Mouse (Mus musculus) CH12.LX (cell line): ENCODE measurements at regions not wholly inside any gene's neighbourhood (a gene's known extent, or its start where the extent isn't known, plus 50 kb on each side); places are given as distances from the start of the nearest gene placed in this dataset.

ENCODE experiments used
- DNase-seq: peaks from one replicate; pipeline ENCODE4 v3.0.0-alpha.2; 2013; ENCODE audit errors: extremely low read depth
- H3K27ac ChIP-seq: 2 replicates; pipeline ENCODE4 v1.5.1; 2012; ENCODE audit warnings: low read depth, mild to moderate bottlenecking, control low read depth, moderate library complexity; ENCODE audit not compliant: insufficient read depth
- H3K27me3 ChIP-seq: replicated peaks from 2 replicates; pipeline ENCODE3; 2012; ENCODE audit warnings: inconsistent platforms
- H3K36me3 ChIP-seq, 2 experiments: replicated peaks in 1 of 2; 2 replicates each; pipeline versions ENCODE3 to v1.6.1; 2012; ENCODE audit warnings: inconsistent platforms in 1 of 2, low read length in 1 of 2, mild to moderate bottlenecking in 1 of 2, mixed read lengths in 1 of 2, moderate library complexity in 1 of 2; ENCODE audit not compliant: control insufficient read depth in 1 of 2, insufficient read depth in 1 of 2
- H3K4me1 ChIP-seq, 2 experiments: 2 replicates each; pipeline ENCODE4 v1.6.1; 2012; ENCODE audit warnings: inconsistent platforms in 1 of 2, moderate library complexity in 1 of 2; ENCODE audit not compliant: insufficient read depth in 2 of 2, control insufficient read depth in 1 of 2
- H3K4me2 ChIP-seq: 2 replicates; pipeline ENCODE4 v1.6.1; 2012; ENCODE audit warnings: low read depth, mild to moderate bottlenecking, control low read depth; ENCODE audit not compliant: poor library complexity, insufficient read depth, severe bottlenecking
- H3K4me3 ChIP-seq, 3 experiments: fragments of 150-350 bp in 1 of 3; sonication (generic) in 1 of 3; replicated peaks in 1 of 3; 2 replicates each; pipeline versions ENCODE3 to v1.5.1; 2011 to 2012; ENCODE audit warnings: low read depth in 2 of 3, low read length in 2 of 3, mild to moderate bottlenecking in 2 of 3, moderate library complexity in 2 of 3, control low read depth in 1 of 3, improper control_type of control experiment in 1 of 3, inconsistent platforms in 1 of 3, mixed read lengths in 1 of 3; ENCODE audit not compliant: poor library complexity in 1 of 3
- H3K79me2 ChIP-seq: replicated peaks from 2 replicates; pipeline ENCODE4 v1.6.1; 2012; ENCODE audit warnings: mild to moderate bottlenecking, moderate library complexity; ENCODE audit not compliant: control insufficient read depth, poor library complexity, insufficient read depth, severe bottlenecking; ENCODE audit errors: extremely low read depth
- H3K9ac ChIP-seq: 2 replicates; pipeline ENCODE4 v1.6.1; 2012; ENCODE audit warnings: low read depth, mild to moderate bottlenecking, control low read depth, moderate library complexity; ENCODE audit not compliant: insufficient read depth
- H3K9me3 ChIP-seq: replicated peaks from 2 replicates; pipeline ENCODE3; 2012; ENCODE audit warnings: low read length, inconsistent platforms, mixed read lengths
- BHLHE40 ChIP-seq: IDR thresholded peaks from 2 replicates; pipeline ENCODE4 v1.6.1; 2011; ENCODE audit warnings: mild to moderate bottlenecking, low read depth, low read length, improper control_type of control experiment
- CHD1 ChIP-seq: IDR thresholded peaks from 2 replicates; pipeline ENCODE4 v1.6.1; 2012; ENCODE audit warnings: low read depth, low read length, improper control_type of control experiment, inconsistent platforms
- ELF1 ChIP-seq: IDR thresholded peaks from 2 replicates; pipeline ENCODE4 v1.6.1; 2014; ENCODE audit warnings: low read depth, mild to moderate bottlenecking, inconsistent platforms, low read length, improper control_type of control experiment
- EP300 ChIP-seq: IDR thresholded peaks from 2 replicates; pipeline ENCODE4 v1.6.1; 2011; ENCODE audit warnings: low read length, improper control_type of control experiment
- ETS1 ChIP-seq: conservative IDR thresholded peaks from 2 replicates; pipeline ENCODE4 v1.6.1; 2012; ENCODE audit warnings: low read depth, mild to moderate bottlenecking, inconsistent platforms, low read length, improper control_type of control experiment, moderate library complexity
- HCFC1 ChIP-seq: IDR thresholded peaks from 2 replicates; pipeline ENCODE4 v1.6.1; 2012; ENCODE audit warnings: low read depth, mild to moderate bottlenecking, inconsistent platforms, low read length, improper control_type of control experiment
- IRF4 ChIP-seq: IDR thresholded peaks from 2 replicates; pipeline ENCODE4 v1.6.1; 2014; ENCODE audit warnings: low read depth, mild to moderate bottlenecking, inconsistent platforms, low read length, improper control_type of control experiment
- JUND ChIP-seq: conservative IDR thresholded peaks from 2 replicates; pipeline ENCODE4 v1.6.1; 2011; ENCODE audit warnings: low read depth, low read length, improper control_type of control experiment
- KAT2A ChIP-seq: IDR thresholded peaks from 2 replicates; pipeline ENCODE4 v1.6.1; 2012; ENCODE audit warnings: low read length, improper control_type of control experiment, inconsistent platforms; ENCODE audit not compliant: insufficient replicate concordance
- MAFK ChIP-seq: IDR thresholded peaks from 2 replicates; pipeline ENCODE4 v1.6.1; 2011; ENCODE audit warnings: low read length, improper control_type of control experiment; ENCODE audit not compliant: insufficient replicate concordance
- MAX ChIP-seq: IDR thresholded peaks from 2 replicates; pipeline ENCODE4 v1.6.1; 2011; ENCODE audit warnings: low read length, improper control_type of control experiment
- MXI1 ChIP-seq: IDR thresholded peaks from 2 replicates; pipeline ENCODE4 v1.6.1; 2011; ENCODE audit warnings: mild to moderate bottlenecking, low read depth, low read length, improper control_type of control experiment
- NRF1 ChIP-seq: IDR thresholded peaks from 2 replicates; pipeline ENCODE4 v1.6.1; 2014; ENCODE audit warnings: low read depth, mild to moderate bottlenecking, inconsistent platforms, low read length, improper control_type of control experiment, moderate library complexity
- PAX5 ChIP-seq: IDR thresholded peaks from 2 replicates; pipeline ENCODE4 v1.6.1; 2012; ENCODE audit warnings: low read length, inconsistent platforms, mixed read lengths
- RAD21 ChIP-seq: IDR thresholded peaks from 2 replicates; pipeline ENCODE4 v1.6.1; 2011; ENCODE audit warnings: low read depth, mild to moderate bottlenecking, low read length, improper control_type of control experiment, moderate library complexity
- RCOR1 ChIP-seq: conservative IDR thresholded peaks from 2 replicates; pipeline ENCODE4 v1.6.1; 2012; ENCODE audit warnings: low read depth, mild to moderate bottlenecking, inconsistent platforms, low read length, improper control_type of control experiment
- SMC3 ChIP-seq: IDR thresholded peaks from 2 replicates; pipeline ENCODE4 v1.6.1; 2011; ENCODE audit warnings: low read depth, low read length, improper control_type of control experiment
- TBP ChIP-seq: conservative IDR thresholded peaks from 2 replicates; pipeline ENCODE4 v1.6.1; 2011; ENCODE audit warnings: low read depth, low read length, improper control_type of control experiment
- TCF12 ChIP-seq: IDR thresholded peaks from 2 replicates; pipeline ENCODE4 v1.6.1; 2014; ENCODE audit warnings: low read depth, mild to moderate bottlenecking, inconsistent platforms, low read length, improper control_type of control experiment
- USF1 ChIP-seq: IDR thresholded peaks from 2 replicates; pipeline ENCODE4 v1.6.1; 2014; ENCODE audit warnings: low read depth, mild to moderate bottlenecking, inconsistent platforms, low read length, improper control_type of control experiment
- ZKSCAN1 ChIP-seq: IDR thresholded peaks from 2 replicates; pipeline ENCODE4 v1.6.1; 2012; ENCODE audit warnings: low read depth, inconsistent platforms, low read length, improper control_type of control experiment, borderline replicate concordance
- ZMIZ1 ChIP-seq: IDR thresholded peaks from 2 replicates; pipeline ENCODE4 v1.6.1; 2012; ENCODE audit warnings: low read depth, mild to moderate bottlenecking, inconsistent platforms, low read length, improper control_type of control experiment
- ZNF384 ChIP-seq: IDR thresholded peaks from 2 replicates; pipeline ENCODE4 v1.6.1; 2012; ENCODE audit warnings: low read depth, low read length, improper control_type of control experiment, inconsistent platforms
- dilution Hi-C: fragments of 300-500 bp; cut with MboI; formaldehyde crosslinking; loops from 2 replicates; pipeline ENCODE4 v1.14.3; 2020; ENCODE audit warnings: low sequenced_read_pairs; ENCODE audit not compliant: extremely low pct_unique_long_range_greater_than_20kb, extremely low pct_ligation_motif_present
- in situ Hi-C: fragments of 300-500 bp; cut with MboI; formaldehyde crosslinking; loops from 3 replicates; pipeline ENCODE4 v1.14.3; 2019; ENCODE audit warnings: low sequenced_read_pairs, low pct_ligation_motif_present, low pct_unique_long_range_greater_than_20kb, mixed read lengths

- no peak overlapping the region for H3K4me3 ChIP-seq
- peaks cover 3 to 11% of the 10 kb centered on the region in 2 experiments for H3K4me1 ChIP-seq
- no peak overlapping the region for H3K4me2 ChIP-seq
- no peaks in the 10 kb centered on the region for H3K36me3 ChIP-seq
- TF ChIP-seq KAT2A (no peak), JUND (no peak), ZNF384 (no peak), RAD21 (no peak)
- H3K27me3 ChIP-seq = peaks cover 6% of the 10 kb centered on the region
- H3K9ac ChIP-seq = no peak overlapping the region
- dilution Hi-C loops (no loop called here), in situ Hi-C loops (no loop called here)
- peaks cover 3% of the 10 kb centered on the region for H3K9me3 ChIP-seq
- no peak for DNase-seq
- H3K79me2 ChIP-seq = no peaks in the 10 kb centered on the region
- H3K27ac ChIP-seq = no peak overlapping the region
Observed at GRCm38 (mm10) chr17:84031833-84032232, 155.9 kb downstream of the Zfp36l2 start.

- TF ChIP-seq PAX5 = no peak
- no peak for TF ChIP-seq RCOR1
- TF ChIP-seq USF1 = no peak
- TF ChIP-seq ZMIZ1 = no peak
- no peak for TF ChIP-seq ELF1
- no peak for TF ChIP-seq EP300
- no peak for TF ChIP-seq MXI1
- TF ChIP-seq HCFC1 = no peak
- TF ChIP-seq TBP = no peak
- TF ChIP-seq SMC3 = no peak
- no peak for TF ChIP-seq ETS1
- TF ChIP-seq BHLHE40 = no peak
- no peak for TF ChIP-seq NRF1
- TF ChIP-seq IRF4 = no peak
- TF ChIP-seq CHD1 = no peak
- TF ChIP-seq ZNF384 = no peak
- TF ChIP-seq ZKSCAN1 = no peak
- no peak for TF ChIP-seq MAFK
- TF ChIP-seq TCF12 = no peak
- no peak for TF ChIP-seq MAX
- Histone ChIP-seq H3K4me3 (no peak overlapping the region), H3K27ac (no peak overlapping the region), H3K4me1 (peaks cover 3 to 12% of the 10 kb centered on the region in 2 experiments), H3K9ac (no peak overlapping the region), H3K36me3 (no peaks in the 10 kb centered on the region), H3K79me2 (no peaks in the 10 kb centered on the region), H3K4me2 (no peak overlapping the region), H3K9me3 (peaks cover 3% of the 10 kb centered on the region), H3K27me3 (peaks cover 6% of the 10 kb centered on the region)
- dilution Hi-C loops (no loop called here), in situ Hi-C loops (no loop called here)
- no peak for DNase-seq
Observed at GRCm38 (mm10) chr17:84031381-84031780, 156.4 kb downstream of the Zfp36l2 start.
